Mouse (Mus musculus): ENCODE measurements at regions not wholly inside any gene's neighbourhood (a gene's known extent, or its start where the extent isn't known, plus 50 kb on each side); places are given as distances from the start of the nearest gene placed in this dataset.

DNA sequence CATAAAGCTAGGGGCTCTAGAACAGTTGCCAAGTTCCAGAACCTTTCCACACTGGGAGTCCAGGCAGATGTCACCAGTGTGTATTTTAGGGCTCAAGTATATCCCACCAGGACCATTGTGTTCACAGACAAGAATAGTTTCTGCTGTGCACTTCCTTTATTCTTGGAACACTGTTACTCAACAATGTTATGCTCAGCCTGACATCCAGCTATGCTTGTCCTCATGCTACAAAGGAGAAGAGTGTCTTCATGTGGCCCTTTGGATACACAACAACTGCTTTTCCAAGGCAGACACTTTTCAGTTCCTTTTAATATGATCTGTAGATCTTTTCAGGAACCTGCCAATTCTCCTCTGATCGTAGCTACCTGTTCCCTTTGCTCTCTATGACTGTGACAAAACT, 270.4 kb upstream of the Dab2 start:
- no peak for DNase-seq (ENCODE audit: low spot score)

DNA sequence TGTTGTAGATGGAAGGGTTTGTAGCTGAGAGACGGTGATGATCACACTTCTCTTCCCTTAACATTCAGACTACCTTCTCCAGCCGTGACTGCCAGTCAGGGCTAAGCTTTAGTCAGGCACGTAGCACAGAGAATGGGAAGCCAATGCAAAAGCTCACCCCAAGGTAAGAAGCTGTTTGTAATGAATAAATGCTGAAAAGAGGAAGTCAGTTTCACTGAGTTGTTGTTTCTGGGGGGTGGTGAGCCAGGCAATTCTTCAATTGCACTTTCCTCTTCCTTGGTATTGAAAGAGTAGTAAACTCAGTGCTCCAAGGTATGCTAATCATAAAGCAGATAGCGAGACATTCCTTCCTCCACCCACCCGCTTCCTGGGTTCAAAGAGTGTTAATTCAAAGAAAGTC, 269.2 kb upstream of the Dab2 start:
- DNase-seq (ENCODE audit: low spot score): no peak

DNA sequence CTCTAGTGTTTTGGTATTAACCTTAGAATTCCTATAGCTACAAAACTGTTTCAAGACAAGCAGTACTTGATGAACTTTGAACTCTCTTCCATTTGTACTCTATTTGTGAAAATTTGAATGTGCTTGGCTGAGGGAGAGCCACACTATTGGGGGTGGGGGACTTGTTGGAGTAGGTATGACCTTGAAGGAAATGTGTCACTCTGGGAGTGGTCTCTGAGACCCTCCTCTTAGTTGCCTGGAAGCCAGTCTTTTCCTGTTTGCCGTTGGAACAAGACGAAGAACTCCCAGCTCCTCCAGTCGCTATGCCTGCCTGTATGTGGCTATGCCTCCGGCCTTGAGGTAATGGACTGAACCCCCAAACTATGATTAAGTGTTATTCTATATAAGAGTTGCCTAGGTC, 265.4 kb upstream of the Dab2 start:
- DNase-seq (ENCODE audit: low spot score): no peak

DNA sequence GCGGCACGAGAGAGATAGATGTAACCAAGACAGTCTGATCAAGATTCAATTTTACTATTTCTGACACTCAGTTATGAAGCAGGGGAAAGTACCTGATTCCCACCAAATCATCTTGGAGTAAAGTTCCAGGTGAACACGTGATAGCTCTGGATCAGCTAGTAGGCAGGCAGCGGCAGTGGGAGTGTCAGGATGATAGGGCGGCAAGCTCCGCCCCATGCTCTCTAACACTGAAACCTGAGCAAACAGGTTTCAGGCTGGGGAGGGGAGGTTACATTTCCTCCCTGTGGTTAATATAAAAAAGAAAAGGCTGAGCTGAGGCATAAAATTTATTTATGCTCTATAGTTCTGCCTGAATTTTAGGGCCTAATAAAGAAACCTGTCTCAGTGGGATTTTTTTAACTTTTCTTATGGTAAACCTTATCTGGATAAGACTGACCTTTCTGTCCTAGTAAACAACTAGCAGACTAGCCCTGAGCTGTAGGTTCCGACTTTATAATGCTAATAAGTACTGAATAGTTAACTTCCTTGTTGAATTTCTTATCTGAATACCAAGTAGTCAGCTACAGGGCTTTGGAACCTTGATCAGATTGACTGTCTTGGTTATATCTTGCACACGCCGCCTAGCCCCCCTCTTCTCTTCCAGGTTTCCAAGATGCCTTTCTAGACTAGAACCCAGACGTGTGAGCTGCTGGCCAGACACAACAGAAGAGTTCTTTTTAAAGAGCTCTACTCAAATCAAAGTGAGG, 254.9 kb upstream of the Dab2 start:
- DNase-seq (ENCODE audit: low spot score): no peak

DNA sequence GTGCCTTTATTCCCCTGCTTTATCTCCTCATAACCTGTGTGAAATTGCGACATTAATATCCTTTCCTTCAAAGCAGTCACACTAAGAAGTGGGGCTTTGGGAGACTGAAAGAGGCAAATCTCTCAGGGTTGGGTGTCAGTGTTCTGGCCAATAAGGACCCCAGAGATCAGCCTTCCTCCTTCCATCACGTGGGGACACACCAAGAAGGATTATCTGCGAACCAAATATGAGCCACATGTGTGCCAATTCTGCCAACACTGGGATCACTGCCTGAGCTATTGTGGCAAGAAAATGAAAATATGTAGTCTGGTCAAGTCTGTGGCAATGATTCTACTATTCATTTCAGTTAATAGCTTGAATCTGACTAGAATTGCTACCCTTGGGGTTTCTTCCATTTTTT, 243.9 kb upstream of the Dab2 start:
- DNase-seq (ENCODE audit: low spot score): no peak

DNA sequence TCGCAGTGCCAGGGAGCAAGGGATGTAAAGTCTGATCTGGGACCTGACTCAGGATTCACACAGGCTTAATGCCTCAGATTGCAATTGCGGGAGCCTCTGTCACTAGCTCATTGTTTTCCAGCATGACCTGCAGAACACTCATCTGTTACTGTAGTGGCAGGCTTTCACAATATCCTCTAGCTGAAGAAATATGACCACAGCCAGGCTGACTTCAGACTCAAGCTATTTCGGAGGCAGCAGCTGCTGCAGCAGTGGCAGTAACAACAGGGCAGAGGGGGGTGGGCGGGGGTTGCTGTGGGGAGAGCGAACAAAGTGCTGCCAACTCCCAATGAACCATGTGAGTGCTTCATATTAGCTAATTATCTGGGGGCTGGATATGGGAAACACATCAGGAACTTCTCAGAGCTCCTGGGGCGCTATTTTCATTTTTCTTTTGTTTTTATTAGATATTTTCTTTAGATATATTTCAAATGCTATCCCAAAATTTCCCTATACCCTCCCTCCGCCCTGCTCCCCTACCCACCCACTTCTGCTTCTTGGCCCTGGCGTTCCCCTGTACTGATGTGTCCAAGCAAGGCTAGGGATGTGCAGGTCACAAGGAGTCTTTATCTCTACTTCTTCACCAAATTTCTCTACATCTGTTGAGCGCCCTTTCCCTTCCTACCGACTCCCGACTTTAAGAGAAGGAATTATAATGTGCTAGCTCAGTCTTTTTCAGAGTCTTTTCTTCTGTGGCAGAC, 242.5 kb upstream of the Dab2 start:
- no peak for DNase-seq (ENCODE audit: low spot score)

DNA sequence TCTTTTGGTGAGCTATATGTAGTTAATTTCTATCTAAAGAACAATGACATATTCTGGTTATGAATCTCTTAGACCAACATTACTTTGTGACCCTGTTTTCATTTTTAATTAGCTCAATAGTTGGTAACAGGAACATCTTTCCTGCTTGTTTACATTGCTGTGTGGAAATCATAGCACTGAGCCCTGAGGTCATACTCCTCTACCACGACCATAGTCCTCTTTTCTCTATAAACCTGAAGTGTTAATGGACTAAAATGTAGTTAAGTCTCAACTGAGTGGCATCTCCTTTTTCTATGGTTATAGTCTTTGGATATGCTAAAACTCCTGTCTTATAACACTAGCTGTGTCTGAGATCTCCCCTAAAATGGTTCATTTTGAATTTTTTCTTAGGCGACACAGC, 240.2 kb upstream of the Dab2 start:
- DNase-seq (ENCODE audit: low spot score): no peak

DNA sequence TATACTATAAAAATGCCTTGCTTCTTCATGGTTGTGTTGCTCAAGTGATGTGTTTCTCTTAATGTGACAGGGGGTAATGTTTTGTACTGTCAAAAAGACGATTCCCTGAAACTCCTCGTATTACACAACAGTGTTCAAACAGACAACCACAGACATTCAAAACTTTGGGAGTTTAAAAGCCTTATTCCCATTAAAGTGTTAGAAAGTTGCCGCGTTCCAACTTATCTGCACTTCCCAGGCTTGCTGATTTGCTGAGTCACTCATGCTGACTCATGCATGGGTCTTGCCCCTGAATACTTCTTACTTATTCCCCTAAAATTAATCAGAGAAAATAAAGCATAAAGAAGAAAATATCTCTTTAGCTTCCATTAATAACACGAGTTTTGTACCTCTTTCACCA, 239.8 kb upstream of the Dab2 start:
- no peak for DNase-seq (ENCODE audit: low spot score)

DNA sequence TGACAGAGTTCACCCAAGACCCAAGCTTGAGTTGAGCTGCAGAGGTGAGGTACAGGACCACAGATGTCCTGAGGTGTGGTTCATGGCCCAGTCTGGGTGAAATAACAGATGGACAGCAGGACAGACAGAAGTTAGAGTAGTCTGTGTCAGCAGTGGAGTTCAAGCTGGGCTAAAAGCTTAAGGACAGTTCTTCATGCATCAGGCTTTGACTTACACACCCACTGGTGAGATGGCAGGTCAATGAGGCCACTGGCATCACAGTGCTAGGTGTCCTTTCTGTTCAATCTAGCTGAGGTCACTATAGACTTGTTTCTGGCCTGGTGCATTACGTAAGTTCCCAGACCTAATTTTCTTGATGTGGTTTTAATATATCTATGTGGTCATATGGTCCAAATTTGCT, 238.9 kb upstream of the Dab2 start:
- no peak for DNase-seq (ENCODE audit: low spot score)

DNA sequence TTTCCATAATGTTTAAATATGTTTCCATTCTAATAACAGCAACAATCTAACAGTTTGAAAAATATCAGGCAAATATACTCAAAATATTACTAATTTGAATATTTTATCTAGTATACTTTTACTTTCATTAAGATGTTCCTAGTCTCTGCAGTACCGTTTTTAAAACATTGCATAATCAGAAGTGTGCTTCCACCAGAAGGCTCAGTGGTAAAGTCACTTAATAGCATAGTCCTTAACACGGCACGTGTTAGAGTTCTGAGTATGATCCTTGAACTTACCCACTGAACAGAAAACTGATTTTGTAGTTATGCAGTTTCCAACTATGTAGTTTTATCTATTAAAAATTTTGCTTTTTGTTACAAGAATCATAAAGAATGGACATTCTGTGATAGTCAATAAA, 234.5 kb upstream of the Dab2 start:
- no peak for DNase-seq (ENCODE audit: low spot score)

DNA sequence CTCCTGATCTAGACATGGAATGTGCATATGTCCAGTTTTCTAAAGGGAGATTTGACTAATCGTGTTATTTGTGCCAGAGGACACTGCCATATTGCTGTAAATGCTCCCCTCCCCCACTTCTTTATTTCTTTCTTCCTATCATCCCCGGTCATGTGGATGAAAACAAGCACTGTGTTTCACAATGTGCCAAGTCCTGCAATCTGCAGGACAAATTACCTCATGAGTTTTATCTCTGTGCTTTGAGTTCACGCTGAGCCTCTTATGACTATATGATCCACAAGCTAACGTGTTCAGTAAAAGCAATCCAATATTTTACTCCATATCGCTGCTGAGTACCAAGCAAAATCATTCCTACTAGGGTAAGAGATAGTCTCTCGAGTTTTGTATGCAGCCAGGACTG, 232.2 kb upstream of the Dab2 start:
- no peak for DNase-seq (ENCODE audit: low spot score)

DNA sequence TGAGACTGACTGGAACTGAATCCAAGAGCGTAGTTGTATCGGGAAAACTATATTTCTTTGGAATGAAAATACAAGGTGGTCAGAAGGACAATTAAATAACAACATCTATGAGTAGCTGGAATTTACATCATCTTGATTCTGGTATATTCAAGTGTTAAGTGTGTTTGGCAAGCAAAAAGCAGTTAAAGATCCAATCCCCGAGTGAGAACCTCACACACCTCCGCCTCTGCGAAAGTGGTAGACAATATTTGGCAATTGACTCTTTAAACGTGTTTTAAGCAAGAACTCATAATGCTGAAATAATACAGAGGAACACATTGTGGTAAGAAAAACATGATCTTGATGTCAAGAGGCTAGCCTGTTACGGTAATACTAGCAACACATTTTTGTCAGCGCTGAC, 231.2 kb upstream of the Dab2 start:
- DNase-seq (ENCODE audit: low spot score): no peak

DNA sequence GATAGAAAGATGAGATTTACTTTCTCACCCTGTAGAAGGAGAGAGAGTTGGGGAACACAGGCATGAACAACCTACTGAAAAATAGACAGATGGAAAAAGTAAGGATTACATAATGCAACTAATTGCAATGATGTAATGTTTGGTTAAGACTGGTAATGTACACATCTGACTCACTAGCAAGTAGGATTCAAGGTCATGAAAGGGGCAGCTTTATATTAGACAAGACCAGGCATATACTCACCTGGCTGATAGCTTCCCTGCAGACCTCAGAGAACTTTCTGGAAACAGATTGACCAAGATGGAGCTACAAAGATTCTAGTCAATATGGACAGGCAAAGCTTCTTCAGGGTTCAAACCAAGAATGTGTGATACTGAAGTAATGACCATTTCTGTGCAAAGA, 227.7 kb upstream of the Dab2 start:
- DNase-seq (ENCODE audit: low spot score): no peak

DNA sequence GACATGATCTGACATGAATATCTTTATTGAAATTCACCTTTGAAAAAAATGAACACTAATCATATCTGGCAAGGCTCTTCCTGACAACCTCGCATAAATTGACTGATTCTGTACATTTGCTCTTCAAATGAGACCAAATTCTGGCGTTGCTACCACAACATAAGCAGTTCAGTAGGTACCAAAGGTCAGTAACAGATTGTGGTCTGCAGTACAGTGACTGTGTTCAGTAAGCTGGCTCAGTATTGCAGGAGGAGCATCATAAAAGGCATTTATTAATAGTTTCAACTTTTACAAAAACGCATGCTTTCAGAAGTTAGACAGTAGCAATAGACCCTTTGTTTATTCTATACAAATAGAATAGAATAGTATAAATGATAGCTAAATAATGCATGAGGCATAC, 226.7 kb upstream of the Dab2 start:
- no peak for DNase-seq (ENCODE audit: low spot score)

DNA sequence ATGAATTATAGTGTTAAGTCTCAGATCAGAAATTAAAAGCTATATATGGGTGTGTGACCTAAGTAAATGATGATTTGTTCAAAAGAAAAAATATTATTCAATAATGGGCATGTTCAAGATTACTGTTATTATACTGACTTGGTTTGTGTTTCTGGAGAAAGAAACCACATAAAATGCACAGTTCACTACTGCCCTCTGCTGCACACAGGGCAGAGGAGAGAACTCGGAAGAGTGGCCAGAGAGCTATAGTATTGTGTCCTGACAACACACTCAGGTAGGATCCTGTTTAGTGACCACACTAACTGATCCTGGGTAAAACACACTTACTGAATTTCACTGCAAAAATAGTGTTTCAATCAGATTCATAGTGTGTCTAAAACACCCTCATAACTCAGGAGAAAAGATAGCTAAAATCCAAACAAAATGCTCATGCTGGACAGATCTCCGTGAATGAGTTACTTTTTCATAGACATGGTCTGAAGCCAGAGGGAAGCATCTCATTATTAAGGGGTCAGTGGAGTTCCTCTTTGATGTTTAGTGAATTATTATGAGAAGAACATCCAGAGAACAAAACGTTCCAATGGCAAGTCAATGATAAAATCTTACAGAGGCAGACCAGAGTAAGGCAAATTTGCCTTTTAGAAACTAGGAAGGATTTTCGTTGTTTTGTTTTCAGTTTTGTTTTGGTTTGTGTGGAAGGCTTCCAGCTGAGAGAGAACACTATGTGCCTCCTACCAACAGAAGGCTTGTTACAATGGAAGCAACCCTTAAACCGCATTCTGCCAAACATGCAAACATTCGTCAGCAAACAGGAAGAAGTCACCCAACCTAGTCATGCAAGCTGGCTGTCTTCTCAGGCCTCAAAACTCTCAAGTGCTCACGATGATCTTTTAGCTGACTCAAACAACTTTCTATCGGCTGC, 218.6 kb upstream of the Dab2 start:
- peak; percentile 50 for DNase-seq (ENCODE audit: low spot score)

DNA sequence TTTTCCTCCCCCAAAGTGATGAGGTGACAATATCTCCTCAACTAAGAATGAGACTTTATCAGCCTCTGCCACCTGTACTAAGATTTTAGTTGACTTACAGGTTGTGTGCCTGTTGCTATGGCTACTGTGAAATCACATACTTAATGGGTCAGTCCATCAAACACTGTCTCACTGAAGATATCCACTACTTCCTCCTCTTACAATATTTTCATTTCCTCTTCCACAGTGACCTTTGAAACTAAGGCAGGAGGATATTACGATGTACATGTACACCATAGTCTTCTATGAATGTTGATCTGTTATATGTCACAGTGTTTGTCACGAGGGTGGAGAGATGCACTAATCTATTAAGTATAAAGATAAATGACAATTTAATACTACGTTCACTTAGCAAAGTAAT, 212.4 kb upstream of the Dab2 start:
- DNase-seq (ENCODE audit: low spot score): no peak

DNA sequence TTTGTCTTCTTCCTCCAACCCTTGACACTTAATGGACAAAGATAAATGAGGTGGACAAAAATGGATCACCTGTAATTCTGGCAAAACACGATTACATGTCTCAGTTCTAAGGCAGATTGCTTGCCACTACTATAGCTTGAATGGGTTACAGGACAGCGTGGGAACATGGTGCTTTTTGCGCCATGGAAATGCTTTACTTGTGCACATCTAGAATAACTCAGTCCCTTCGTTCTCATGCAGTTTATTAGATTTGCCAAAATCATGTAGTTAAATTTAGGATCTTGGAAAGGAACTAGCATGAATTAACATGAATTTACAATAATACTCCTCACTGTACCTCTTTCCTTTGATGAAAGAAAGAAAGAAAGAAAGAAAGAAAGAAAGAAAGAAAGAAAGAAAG, 211.1 kb upstream of the Dab2 start:
- DNase-seq (ENCODE audit: low spot score): no peak

DNA sequence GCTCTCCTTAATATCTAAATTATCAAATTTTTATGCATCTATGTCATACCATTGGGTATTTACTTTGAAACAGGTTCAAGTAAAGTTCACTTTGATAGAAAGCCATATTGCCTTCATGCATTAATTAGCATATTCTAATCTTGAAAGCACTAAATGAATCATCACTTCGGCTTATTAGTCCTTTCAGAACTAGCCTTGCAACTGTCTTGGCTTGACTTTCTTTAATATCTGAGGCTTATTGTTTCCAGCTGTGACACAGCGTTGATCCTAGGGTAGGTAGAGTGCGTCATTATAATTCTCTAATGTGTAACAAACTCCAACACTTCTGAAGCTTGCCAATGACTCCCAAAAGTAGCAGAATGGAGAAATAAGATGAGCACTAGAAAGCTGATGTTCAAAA, 169.9 kb upstream of the Dab2 start:
- no peak for DNase-seq (ENCODE audit: low spot score)

DNA sequence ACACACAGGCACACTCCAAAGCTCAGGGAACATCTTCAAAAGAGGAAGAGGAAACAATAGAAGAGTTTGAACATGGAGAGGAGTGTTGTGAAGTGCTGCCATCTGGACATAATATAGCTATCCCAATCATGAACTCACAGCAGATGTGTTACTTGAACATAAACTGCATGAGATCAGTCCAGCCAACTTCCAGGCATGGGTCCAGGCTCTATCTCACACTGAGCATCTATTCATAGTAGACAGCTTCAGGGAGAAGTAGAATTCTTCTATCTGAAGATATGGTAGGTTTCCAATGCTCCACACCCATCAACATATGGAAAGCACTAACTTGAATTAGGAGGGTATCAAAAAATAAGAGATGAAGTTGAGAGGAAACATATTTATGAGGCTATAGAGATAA, 167.4 kb upstream of the Dab2 start:
- no peak for DNase-seq (ENCODE audit: low spot score)

DNA sequence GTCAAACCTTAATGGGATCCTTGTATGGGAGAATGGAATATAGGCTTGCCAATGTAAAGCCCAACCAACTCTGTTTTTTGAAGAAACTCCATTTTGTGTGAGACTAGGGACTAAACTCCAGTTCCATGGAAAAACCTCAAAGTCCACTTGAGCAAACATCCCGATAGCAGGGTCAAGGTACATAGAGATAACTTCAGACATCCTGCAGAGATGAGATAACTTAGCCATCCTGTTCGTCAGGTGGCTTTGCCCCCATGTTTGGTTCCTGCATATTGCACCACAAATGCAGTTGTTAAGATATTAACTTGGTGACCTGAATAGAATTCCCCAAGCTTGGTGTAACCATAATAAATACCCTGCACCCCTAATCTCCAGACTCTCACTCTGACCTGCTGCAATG, 154.5 kb upstream of the Dab2 start:
- no peak for DNase-seq (ENCODE audit: low spot score)

DNA sequence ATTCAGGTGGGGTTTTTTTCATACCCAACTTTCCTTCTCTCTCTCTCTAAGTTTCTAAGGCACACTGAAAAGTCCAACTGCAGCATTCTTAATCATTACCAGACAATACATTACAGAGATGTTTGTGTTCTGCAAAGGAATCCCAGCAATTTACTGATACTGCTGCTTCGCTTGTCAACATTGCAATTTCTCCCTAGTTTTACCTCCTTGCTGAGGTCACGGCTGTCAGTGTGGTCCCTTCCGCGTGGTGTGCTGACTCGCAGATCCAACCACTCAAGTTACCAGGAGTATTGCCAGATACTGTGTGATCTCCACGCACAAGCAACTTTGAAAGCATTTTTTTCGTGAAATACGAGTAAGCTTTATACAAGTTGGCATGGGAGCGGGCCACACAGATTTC, 144.9 kb upstream of the Dab2 start:
- DNase-seq (ENCODE audit: low spot score): no peak

DNA sequence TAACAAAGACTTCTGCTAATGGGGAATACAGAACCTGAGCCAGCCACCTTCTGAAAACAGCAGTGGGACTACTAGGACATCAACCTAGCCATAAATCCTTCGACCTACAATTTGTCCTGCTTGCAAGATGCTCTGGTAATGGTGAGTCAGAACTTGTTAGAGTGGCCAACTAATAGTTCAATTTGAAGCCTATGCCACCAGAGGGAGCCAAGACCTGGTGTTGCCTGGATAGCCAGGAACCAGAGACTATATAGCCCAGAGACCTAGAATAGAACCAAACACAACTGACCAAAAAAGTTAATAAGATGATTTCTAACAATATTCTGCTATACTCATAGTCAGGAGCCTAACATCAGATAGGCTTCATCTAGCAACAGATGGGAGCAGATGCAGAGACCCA, 119.3 kb upstream of the Dab2 start:
- no peak for DNase-seq (ENCODE audit: low spot score)

DNA sequence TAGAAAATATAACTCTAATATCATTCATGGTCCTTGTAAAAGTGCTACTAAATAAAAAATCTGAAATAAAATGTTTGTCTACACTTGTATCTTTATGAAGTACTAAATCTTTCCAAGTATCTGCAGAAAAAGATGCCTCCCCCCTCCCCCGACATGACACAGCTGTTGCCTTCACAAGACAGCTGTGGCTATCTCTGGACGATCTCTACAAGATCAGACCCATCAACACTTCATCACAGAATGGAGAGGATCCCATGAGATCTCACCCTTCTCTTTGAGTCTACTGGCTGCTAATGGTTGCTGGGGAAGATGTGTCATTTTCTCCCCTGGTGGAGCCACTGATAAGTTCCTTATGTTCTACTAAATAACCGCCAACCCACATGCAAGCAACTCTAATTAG, 116.0 kb upstream of the Dab2 start:
- DNase-seq (ENCODE audit: low spot score): no peak

Measured in urinary bladder, postnatal 25 days (tissue).